Mouse (Mus musculus) embryo, embryonic 10.5 days (tissue): ENCODE measurements around the gene Pik3r6.
A peak's percentile ranks its signal among the peaks of the same experiment; 100 is the strongest.

Source experiments
- DNase-seq: peaks from one replicate; pipeline ENCODE4 v3.0.0-alpha.2; 2015; ENCODE audit warnings: low spot score

Pik3r6 gene

GRCm38 (mm10) chr11:68488256-68488824 lies 14.5 kb upstream of the Pik3r6 start:
- no peak for DNase-seq

GRCm38 (mm10) chr11:68489236-68489635 lies 13.6 kb upstream of the Pik3r6 start:
- DNase-seq: peak; percentile 10

GRCm38 (mm10) chr11:68492592-68492991 lies 10.2 kb upstream of the Pik3r6 start:
- no peak for DNase-seq

GRCm38 (mm10) chr11:68493760-68494159 lies 9.1 kb upstream of the Pik3r6 start:
- DNase-seq: no peak

GRCm38 (mm10) chr11:68497081-68497480 lies 5.7 kb upstream of the Pik3r6 start:
- no peak for DNase-seq

GRCm38 (mm10) chr11:68498517-68498916 lies 4.3 kb upstream of the Pik3r6 start:
- no peak for DNase-seq

- DNase-seq: no peak
Observed at GRCm38 (mm10) chr11:68498999-68499699, 3.7 kb upstream of the Pik3r6 start.

- DNase-seq: no peak
Observed at GRCm38 (mm10) chr11:68500949-68501350, 1.9 kb upstream of the Pik3r6 start.

GRCm38 (mm10) chr11:68502408-68502807 lies 411 bp upstream of the Pik3r6 start:
- no peak for DNase-seq

GRCm38 (mm10) chr11:68504913-68505312 lies 2.1 kb downstream of the Pik3r6 start:
- no peak for DNase-seq

GRCm38 (mm10) chr11:68507246-68507645 lies 4.4 kb downstream of the Pik3r6 start:
- no peak for DNase-seq

GRCm38 (mm10) chr11:68508619-68509018 lies 5.8 kb downstream of the Pik3r6 start:
- DNase-seq: no peak

- DNase-seq: no peak
Observed at GRCm38 (mm10) chr11:68509194-68509593, 6.4 kb downstream of the Pik3r6 start.

- DNase-seq: no peak
Observed at GRCm38 (mm10) chr11:68513969-68514368, 11.2 kb downstream of the Pik3r6 start.

GRCm38 (mm10) chr11:68519362-68519761 lies 16.5 kb downstream of the Pik3r6 start:
- no peak for DNase-seq

- DNase-seq: no peak
Observed at GRCm38 (mm10) chr11:68519815-68520214, 17.0 kb downstream of the Pik3r6 start.

- no peak for DNase-seq
Observed at GRCm38 (mm10) chr11:68520439-68520838, 17.6 kb downstream of the Pik3r6 start.

- DNase-seq: no peak
Observed at GRCm38 (mm10) chr11:68521352-68521751, 18.5 kb downstream of the Pik3r6 start.

- no peak for DNase-seq
Observed at GRCm38 (mm10) chr11:68526441-68526840, 23.6 kb downstream of the Pik3r6 start.

- DNase-seq: peak; percentile 60
Observed at GRCm38 (mm10) chr11:68531066-68531806, 28.4 kb downstream of the Pik3r6 start.

- no peak for DNase-seq
Observed at GRCm38 (mm10) chr11:68531941-68532535, 29.2 kb downstream of the Pik3r6 start.

- no peak for DNase-seq
Observed at GRCm38 (mm10) chr11:68532773-68533172, 30.0 kb downstream of the Pik3r6 start.

- DNase-seq: no peak
Observed at GRCm38 (mm10) chr11:68533971-68534475, 31.2 kb downstream of the Pik3r6 start.
